Mouse (Mus musculus) layer of hippocampus, postnatal 10 days (tissue): ENCODE results near the gene Aspscr1. TPM values are rescaled to one million over a fixed set of nuclear protein-coding genes. Genes with fewer than 3 reads are reported as not detected.
A peak's percentile ranks its signal among the peaks of the same experiment; 100 is the strongest.

Experiments used
- DNase-seq, 2 experiments: peaks; one replicate each; pipeline ENCODE4 v3.0.0; 2021; ENCODE audit warnings: low spot score in 2 of 2
- total RNA-seq, 2 experiments: library from RNA; stranded (reverse); gene quantifications; 2 replicates each; pipeline ENCODE4 v1.2.3; 2021

Gene Aspscr1
- total RNA-seq, 2 experiments from 2014 or later: 55.5 to 62.5 TPM

DNA sequence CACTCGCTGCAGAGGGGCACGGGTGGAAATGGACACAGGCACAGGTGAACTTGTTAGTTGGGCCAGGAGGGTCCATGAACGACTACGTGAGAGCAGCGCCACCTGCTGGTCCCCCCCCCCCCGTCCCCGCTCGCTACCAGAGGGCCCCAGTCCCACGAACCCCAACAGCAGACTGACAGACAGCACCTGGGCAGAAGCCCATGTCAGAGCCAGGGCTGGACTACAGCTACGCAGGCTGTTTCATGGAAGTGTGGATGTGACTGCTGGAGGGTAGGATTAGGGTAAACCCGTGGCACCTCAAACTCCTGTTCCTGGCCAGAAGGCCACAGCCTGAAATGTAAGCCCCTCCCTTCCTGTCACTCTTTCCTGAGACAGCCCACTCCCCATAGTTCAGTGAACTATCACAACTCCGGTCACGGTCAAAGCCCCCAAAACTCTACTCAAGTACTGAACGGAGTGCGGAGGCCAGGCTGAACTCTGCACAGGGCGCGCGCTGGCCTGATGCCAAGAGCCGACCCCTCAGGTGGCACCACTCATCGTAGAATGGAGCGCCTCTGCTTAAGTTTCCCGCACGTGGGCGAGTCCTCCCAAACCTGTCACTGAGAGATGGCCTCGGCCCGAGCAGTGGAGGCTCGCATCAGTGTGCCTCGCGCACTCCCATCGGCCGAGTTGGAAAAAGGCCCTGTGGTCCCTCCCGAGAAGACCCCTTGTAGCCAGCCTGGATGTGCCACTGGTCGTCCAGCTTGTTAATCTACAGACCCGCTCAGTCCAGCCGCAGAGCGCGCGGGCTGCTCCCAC lies 40.2 kb downstream of the Aspscr1 start:
- DNase-seq: peak; percentile 57 to 65

DNA sequence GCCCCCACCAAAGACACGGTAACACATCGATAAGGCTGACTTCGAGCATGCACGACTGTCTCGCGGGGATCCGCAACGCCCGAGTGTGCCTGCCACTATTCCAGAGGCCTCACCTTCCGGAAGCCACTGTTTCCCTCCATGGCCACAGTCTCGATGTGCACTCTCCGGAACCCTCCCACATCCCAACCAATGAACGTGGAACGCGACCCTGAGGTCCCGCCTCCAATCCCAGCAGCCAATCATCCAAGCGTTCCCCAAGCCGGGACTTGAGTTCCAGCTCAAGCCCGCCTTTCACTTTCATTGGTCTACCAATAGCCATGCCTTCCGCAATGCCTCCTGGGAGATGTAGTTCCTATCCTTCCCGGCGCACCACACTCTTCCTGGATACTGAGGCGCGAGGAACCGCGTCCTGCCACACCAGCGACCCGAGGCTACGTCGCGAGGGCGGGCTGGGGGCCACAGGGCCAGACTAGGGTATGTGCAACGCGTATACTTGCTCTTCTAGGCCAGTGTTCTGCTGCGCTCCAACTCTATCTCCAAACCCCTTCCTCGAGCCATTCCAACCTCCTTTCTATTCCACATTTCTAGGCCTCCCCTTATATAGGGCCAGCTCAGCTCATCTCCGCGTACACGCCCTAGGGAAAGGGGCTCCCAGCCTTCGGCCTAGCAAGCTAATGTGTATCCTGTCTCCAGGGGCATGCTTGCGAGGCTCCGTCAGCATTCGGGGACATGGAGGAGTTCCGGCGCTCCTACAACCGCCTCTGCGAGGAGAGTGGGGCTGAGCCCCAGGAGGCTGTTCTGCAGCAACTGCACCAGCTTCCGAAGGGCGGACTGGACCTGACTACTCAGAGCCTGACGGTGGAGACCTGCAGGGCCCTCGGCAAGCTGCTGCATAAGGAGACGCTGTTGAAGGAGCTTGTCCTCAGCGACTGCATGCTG lies 41.1 kb downstream of the Aspscr1 start, which contains the start of the genes Cenpx and Lrrc45:
Cenpx (minus strand) TSS at position 159 of the 939 bp plus-strand sequence.
Lrrc45 (plus strand) TSS at position 346 of the 939 bp plus-strand sequence.
- peak; percentile 96 to 97 for DNase-seq

- DNase-seq: no peak
Measured at GRCm38 (mm10) chr11:120714546-120714945, 41.8 kb downstream of the Aspscr1 start.

DNA sequence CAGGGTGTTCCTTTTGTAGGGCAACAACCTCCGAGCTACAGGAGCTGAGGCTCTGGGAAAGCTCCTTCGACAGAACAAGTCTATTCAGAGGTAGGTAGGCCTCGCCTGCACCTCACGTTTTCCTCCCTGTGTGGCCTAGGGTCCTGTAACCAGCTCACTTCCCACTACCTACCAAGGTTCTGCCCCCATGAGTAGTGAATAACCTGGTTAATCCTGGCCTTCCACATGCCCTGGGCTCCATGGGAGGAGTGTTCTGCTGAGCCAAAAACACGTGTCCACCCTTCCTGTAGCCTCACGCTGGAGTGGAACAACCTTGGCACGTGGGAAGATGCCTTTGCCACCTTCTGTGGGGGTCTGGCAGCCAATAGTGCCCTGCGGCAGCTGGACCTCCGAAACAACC lies 42.4 kb downstream of the Aspscr1 start:
- DNase-seq: no peak

DNA sequence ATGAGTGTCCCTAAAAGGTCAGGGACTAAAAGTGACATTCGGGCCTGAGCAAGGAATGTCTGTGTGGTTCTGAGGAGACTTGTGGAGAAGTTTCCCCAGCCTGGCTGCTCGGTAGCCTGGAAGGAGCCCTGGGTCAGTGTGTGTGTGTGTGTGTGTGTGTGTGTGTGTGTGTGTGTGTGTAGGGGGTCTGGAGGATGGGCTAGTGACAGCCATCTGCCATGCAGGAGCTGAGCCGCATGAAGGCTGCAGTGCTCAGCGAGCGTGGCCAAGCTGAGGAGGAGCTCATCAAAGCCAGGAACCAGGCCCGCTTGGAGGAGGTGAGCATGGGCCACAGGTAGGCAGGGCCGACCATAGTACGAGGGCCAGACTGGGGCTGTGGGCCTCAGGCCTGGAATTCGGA lies 46.5 kb downstream of the Aspscr1 start:
- no peak for DNase-seq

DNA sequence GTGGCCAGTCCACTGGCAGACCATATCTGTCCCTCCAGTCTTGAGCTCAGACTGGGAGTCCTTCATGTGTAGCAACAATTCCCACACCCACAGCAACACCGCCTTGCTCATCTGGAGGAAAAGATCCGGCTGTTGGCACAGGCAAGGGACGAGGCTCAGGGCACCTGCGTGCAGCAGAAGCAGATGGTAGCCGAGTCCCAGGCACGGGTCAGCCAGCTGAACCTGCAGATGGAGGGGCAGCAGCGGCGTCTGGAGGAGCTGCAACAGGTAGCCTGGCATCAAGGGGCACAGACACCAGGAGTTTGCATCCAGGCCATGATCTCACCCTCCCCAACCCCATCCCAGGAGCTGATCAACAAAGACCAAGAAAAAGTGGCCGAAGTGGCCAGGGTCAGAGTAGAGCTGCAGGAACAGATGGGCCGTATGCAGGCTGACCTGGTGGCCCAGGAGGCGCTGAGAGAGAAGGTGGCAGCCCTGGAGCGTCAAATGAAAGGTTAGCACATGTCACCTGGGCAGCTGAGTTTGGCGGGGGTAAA lies 47.1 kb downstream of the Aspscr1 start:
- DNase-seq: peak in 1 of 2 experiments; percentile 14

GRCm38 (mm10) chr11:120720450-120720849 lies 47.7 kb downstream of the Aspscr1 start:
- peak; percentile 96 to 97 for DNase-seq

DNA sequence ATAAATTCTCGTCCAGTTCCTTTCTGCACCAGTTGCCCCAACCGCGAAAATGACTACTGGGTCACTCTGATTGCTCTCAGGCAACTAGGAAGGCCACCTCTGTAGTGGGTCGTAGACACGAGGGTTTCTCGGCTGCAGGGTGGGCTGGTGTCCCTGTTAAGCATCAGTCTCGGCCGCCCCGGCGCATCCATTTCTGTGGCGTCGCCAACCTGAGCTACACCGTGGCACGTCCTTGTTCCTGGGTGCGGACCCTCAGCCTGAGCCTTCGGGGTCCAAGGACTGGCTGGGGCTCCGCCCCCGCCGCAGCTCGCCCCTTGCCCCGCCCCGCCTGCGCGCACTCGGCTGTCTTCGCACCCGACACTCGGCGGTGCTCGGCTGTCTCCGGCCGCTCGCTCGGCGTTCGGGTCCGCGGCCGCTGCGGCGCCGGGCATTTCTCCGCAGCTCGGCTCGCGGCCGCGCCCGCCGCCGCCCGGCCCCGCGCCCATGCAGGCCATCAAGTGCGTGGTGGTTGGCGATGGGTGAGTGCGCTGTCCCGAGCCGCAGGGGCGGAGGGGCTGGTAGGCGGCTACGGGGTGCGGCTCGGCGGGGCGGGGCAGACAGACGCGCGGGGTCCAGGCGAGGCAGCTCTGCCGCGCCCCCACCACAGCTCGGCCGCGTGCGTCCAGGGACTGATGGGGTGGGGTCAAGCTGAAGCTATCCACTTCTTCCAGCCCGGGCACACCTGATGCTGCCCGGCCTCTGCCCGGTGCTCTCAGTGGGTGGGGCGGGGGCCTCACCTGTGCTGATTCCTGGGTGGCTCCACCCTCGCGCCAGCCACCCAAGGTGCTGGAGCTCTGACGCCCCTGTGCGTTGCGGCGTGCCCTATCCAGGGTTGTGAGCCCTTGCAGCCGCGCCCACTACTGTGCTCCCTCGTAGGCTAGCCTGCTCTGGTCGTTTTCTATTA lies 48.6 kb downstream of the Aspscr1 start, which contains the start of gene Rac3:
Rac3 (plus strand) TSS at position 347 of the 943 bp plus-strand sequence.
- DNase-seq: peak; percentile 79 to 88

DNA sequence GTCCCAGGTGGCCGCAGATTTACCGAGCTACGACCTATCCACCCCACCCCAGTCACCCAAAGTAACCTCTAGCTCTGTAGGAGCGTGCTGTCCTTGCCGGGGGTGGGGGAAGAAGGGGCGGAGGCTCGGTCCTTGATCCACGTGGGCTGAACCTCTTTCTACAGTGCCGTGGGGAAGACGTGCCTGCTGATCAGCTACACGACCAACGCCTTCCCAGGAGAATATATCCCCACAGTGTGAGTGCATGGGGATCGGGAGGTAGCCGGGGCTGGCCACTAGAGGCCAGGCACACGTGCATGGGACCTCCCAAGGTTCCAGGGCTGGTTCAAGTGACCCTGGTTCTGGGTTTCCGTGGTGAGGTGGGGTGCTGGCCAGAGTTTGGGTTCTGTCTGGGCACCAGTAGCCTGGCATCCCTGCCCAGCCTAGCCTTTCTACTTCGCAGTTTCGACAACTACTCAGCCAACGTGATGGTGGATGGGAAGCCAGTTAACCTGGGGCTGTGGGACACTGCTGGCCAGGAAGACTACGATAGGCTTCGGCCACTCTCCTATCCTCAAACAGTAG lies 49.4 kb downstream of the Aspscr1 start:
- peak; percentile 9 to 26 for DNase-seq

GRCm38 (mm10) chr11:120722761-120723382 lies 50.1 kb downstream of the Aspscr1 start:
- peak in 1 of 2 experiments; percentile 4 for DNase-seq

GRCm38 (mm10) chr11:120723509-120723908 lies 50.7 kb downstream of the Aspscr1 start:
- peak in 1 of 2 experiments; percentile 3 for DNase-seq

- DNase-seq: no peak
Measured at GRCm38 (mm10) chr11:120726243-120727168, 53.7 kb downstream of the Aspscr1 start.

DNA sequence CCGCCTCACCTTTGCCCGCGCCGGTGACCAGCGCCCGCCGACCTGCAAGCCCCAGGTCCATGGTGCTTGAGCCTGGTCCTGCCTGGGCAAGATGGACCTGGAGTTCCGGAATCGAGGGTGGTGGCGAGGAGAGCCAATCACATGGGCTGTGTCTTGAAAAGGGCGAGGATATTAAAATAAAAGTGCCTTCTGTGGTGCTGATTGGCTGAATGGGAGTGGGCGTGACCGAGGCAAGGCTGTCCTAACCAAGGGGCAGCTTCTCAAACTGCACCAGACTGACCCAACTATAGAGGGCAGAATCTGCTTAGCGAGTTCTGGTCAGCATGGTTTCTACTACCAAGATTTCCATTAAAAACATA lies 54.4 kb downstream of the Aspscr1 start, which contains the start of gene Dcxr:
Dcxr (minus strand) TSS at position 113 of the 359 bp plus-strand sequence.
- peak; percentile 74 to 75 for DNase-seq

DNA sequence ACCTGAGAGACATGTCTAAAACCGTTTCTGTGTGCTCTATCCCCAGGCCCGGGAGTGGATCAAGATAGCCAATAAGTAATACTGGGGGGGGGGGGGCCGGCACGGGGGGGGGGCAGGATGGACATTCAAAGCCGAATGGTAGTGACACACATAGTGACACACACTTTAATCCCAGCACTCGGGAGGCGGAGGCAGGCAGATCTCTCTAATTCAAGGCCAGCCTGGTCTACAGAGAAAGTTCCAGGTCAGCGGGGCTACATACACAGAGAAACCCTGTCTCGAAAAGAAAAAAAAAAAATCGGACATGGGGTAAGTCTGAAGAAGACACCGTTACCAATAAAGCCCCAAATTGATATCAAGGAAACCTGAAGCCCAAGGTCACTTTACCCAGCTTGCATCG lies 54.8 kb downstream of the Aspscr1 start:
- no peak for DNase-seq

DNA sequence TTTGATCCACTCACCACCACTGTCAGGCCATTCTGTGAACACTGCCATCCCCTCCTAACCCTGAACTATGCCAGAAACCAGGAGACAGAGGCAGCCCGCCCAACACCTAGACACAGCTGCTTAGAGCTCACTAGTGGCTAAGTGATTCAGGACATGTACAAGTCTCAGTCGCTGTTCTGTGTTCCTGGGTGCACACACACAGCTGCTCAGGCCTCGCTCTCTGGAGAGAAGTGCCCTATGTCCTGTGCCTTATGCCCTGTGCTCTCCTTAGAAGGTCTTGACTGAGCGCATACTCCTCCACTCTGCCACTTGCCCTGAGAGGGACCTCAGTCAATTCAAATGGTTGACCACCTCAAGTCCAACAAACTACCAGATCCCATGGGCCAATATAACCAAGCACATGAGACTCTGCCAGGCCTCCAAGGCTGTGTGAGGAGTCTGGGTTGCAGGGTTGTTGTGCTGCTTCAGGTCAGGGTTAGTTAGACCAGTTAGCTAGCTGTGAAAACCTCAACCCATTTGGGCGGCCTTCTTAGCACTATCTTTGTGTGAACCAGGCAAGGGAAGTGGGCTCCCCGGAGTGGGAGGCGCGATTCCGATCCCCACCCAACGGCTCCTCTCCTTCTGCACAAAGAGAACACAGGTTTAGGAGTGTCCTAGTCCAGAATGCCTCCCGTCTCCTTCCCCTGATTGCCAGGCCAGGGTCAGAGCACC lies 55.9 kb downstream of the Aspscr1 start:
- no peak for DNase-seq

- peak in 1 of 2 experiments; percentile 8 for DNase-seq
Measured at GRCm38 (mm10) chr11:120729432-120730050, 56.8 kb downstream of the Aspscr1 start.

DNA sequence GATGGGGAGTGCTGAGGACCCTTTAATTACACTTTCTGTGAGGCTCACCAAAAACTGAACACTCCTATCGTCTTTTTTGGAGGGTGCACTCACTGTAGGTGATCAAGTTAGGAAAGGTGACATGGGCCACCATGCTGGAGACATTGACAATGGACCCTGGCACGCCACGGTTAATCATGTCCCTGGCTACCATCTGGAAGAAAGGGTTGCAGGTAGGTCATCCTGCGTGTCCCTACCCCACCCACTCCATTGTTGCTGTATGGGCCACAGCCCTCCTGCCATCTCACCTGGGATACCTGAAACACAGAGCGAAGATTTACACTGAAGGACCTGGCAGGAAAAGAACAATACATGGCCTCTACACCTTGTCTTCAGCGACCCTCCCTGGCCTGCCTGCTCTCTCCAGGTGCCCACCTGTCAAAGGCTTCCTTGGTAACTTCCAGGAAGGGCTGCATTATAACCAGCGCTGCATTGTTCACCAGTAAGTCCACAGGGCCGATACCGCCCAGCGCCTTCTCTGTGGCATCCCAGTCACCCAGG lies 57.6 kb downstream of the Aspscr1 start:
- no peak for DNase-seq
